Comparison of ENCODE assay signal across 8 mouse cellular contexts in the genomic region with DNA sequence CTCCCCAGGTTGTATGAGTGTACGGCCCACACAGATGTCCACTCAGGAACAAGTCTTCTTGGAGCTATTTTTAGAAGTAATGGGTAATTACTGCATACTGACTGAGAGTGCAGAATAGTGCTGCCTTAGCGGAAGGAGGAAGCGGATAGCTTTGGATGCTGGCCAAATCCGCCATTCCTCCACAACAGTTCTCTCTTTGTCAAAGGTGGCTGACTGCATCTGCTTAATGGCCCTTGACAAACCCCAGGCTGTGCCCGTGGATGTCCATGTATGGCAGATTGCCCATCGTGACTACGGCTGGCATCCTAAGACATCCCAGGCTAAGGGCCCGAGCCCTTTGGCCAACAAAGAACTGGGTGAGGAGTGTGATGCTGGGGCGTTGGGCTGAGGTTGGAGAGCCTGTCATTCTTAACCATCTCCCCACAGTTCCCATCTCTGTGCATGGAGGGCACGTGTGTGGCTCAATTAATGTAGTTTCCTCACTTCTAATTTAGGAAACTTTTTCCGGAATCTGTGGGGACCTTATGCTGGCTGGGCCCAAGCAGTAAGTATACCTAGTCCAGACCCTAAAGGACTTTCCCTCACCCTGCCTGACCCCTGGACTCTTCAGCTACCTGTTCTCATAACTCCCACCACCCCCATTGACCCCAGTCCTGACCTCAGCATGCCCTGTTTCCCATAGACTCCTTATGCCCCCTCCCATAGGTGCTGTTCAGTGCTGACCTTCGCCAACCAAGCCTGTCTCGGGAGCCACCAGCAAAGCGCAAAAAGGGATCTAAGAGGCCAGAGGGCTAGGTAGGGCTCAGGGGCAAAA. TPM values are rescaled to one million over a fixed set of nuclear protein-coding genes. Genes with fewer than 3 reads are reported as not detected.
DNase-seq lines count a peak whose midpoint lies in the region; ATAC-seq and TF ChIP-seq lines count a peak whose summit lies in the region.

No protein-coding gene starts in this region.

- 88% methylated on average over 14 of the region's 14 CpGs for WGBS in midbrain, embryonic 11.5 days
- 91% methylated on average over 14 of the region's 14 CpGs for WGBS in midbrain, embryonic 10.5 days
- 40% methylated on average over 14 of the region's 14 CpGs for WGBS in forebrain, embryonic 16.5 days
- WGBS in hindbrain, postnatal 0 days = 55% methylated on average over 14 of the region's 14 CpGs
- 55% methylated on average over 14 of the region's 14 CpGs for WGBS in neural tube, embryonic 14.5 days

- no peaks in the 10 kb centered on the region for H3K27me3 ChIP-seq in midbrain, embryonic 11.5 days (ENCODE audit: control insufficient read depth, insufficient read depth, low read length)
- H3K27me3 ChIP-seq in midbrain, embryonic 10.5 days (ENCODE audit: low read depth, poor library complexity, severe bottlenecking) = no peaks in the 10 kb centered on the region
- H3K27me3 ChIP-seq in forebrain, embryonic 16.5 days (replicated peaks; ENCODE audit: control insufficient read depth, insufficient read depth, low read length) = no peaks in the 10 kb centered on the region
- H3K27me3 ChIP-seq in hindbrain, postnatal 0 days (ENCODE audit: insufficient read depth, low read length) = no peaks in the 10 kb centered on the region
- H3K27me3 ChIP-seq in neural tube, embryonic 14.5 days (ENCODE audit: control insufficient read depth, insufficient read depth, low read length) = no peaks in the 10 kb centered on the region

- peaks cover 5% of the 10 kb centered on the region; the same call in 1 of the 2 replicates for H3K36me3 ChIP-seq in midbrain, embryonic 11.5 days (ENCODE audit: control insufficient read depth, insufficient read depth, low read length)
- peaks cover 92% of the 10 kb centered on the region for H3K36me3 ChIP-seq in midbrain, embryonic 10.5 days
- H3K36me3 ChIP-seq in forebrain, embryonic 16.5 days (ENCODE audit: control insufficient read depth, insufficient read depth) = peaks cover 16% of the 10 kb centered on the region
- H3K36me3 ChIP-seq in hindbrain, postnatal 0 days (ENCODE audit: insufficient read depth, low read length) = peaks cover 26% of the 10 kb centered on the region
- H3K36me3 ChIP-seq in neural tube, embryonic 14.5 days (ENCODE audit: control insufficient read depth, insufficient read depth, low read length) = peaks cover 25% of the 10 kb centered on the region; the same call in 1 of the 2 replicates

- intact Hi-C loops in left cerebral cortex, postnatal 14 days (cut with DNase I) = no loop called here

- DNase-seq in midbrain, embryonic 11.5 days (ENCODE audit: low spot score, missing footprints) = peak; percentile 73
- no peak for DNase-seq in midbrain, embryonic 10.5 days (ENCODE audit: low spot score)
- peak; percentile 82 for DNase-seq in hindbrain, postnatal 0 days (ENCODE audit: low spot score)
- peak; percentile 75 to 83 for DNase-seq in left cerebral cortex, postnatal 14 days (ENCODE audit: low spot score in 2 of 2)
- no peak for DNase-seq in yolk sac, embryonic 10.5 days (ENCODE audit: low spot score)
- DNase-seq in T-cell, adult 2 months (ENCODE audit: low spot score) = no peak

- H3K4me3 ChIP-seq in midbrain, embryonic 11.5 days (ENCODE audit: low read depth, low read length) = no peak overlapping the region
- H3K4me3 ChIP-seq in midbrain, embryonic 10.5 days = no peak overlapping the region
- H3K4me3 ChIP-seq in forebrain, embryonic 16.5 days (replicated peaks; ENCODE audit: low read length) = no peak overlapping the region
- H3K4me3 ChIP-seq in hindbrain, postnatal 0 days (ENCODE audit: low read length) = no peak overlapping the region
- H3K4me3 ChIP-seq in neural tube, embryonic 14.5 days (ENCODE audit: low read depth, low read length) = no peak overlapping the region

- ATAC-seq in midbrain, embryonic 11.5 days (ENCODE audit: low FRiP score) = no peak
- ATAC-seq in forebrain, embryonic 16.5 days = peak; percentile 66
- ATAC-seq in hindbrain, postnatal 0 days = peak; percentile 78
- peak; percentile 82; the same call in 1 of the 2 replicates for ATAC-seq in neural tube, embryonic 14.5 days (ENCODE audit: low read depth)

- H3K9me3 ChIP-seq in midbrain, embryonic 11.5 days (ENCODE audit: control insufficient read depth, low read length) = no peaks in the 10 kb centered on the region
- H3K9me3 ChIP-seq in midbrain, embryonic 10.5 days (replicated peaks) = no peaks in the 10 kb centered on the region
- H3K9me3 ChIP-seq in forebrain, embryonic 16.5 days (ENCODE audit: control insufficient read depth, low read length) = no peaks in the 10 kb centered on the region
- H3K9me3 ChIP-seq in hindbrain, postnatal 0 days (ENCODE audit: low read length) = no peaks in the 10 kb centered on the region
- H3K9me3 ChIP-seq in neural tube, embryonic 14.5 days (ENCODE audit: control insufficient read depth, low read length) = no peaks in the 10 kb centered on the region

- H3K9ac ChIP-seq in midbrain, embryonic 11.5 days (ENCODE audit: low read length) = no peak overlapping the region
- H3K9ac ChIP-seq in forebrain, embryonic 16.5 days (replicated peaks; ENCODE audit: low read depth, low read length) = no peak overlapping the region
- no peak overlapping the region for H3K9ac ChIP-seq in hindbrain, postnatal 0 days (replicated peaks; ENCODE audit: low read length)
- H3K9ac ChIP-seq in neural tube, embryonic 14.5 days (replicated peaks; ENCODE audit: low read depth, low read length) = no peak overlapping the region

- H3K4me2 ChIP-seq in midbrain, embryonic 11.5 days = no peak overlapping the region
- no peak overlapping the region for H3K4me2 ChIP-seq in forebrain, embryonic 16.5 days (ENCODE audit: low read length)
- H3K4me2 ChIP-seq in hindbrain, postnatal 0 days (ENCODE audit: low read depth, low read length) = no peak overlapping the region
- no peak overlapping the region for H3K4me2 ChIP-seq in neural tube, embryonic 14.5 days (ENCODE audit: low read depth, low read length)

- TF ChIP-seq CTCF in hindbrain, postnatal 0 days (IDR thresholded peaks at IDR 0.05; ENCODE audit: low read depth) = no peak

- H3K27ac ChIP-seq in midbrain, embryonic 11.5 days (ENCODE audit: low read depth, low read length) = no peak overlapping the region
- H3K27ac ChIP-seq in midbrain, embryonic 10.5 days (replicated peaks) = no peak overlapping the region
- H3K27ac ChIP-seq in forebrain, embryonic 16.5 days (ENCODE audit: low read length) = peak overlapping the region; percentile 19; the same call in 1 of the 2 replicates
- peak overlapping the region; percentile 64 for H3K27ac ChIP-seq in hindbrain, postnatal 0 days
- H3K27ac ChIP-seq in neural tube, embryonic 14.5 days (ENCODE audit: low read depth, low read length) = peak overlapping the region; percentile 62

- H3K4me1 ChIP-seq in midbrain, embryonic 11.5 days (ENCODE audit: control insufficient read depth, insufficient read depth, low read length) = no peaks in the 10 kb centered on the region
- H3K4me1 ChIP-seq in midbrain, embryonic 10.5 days = peaks cover 1% of the 10 kb centered on the region; the same call in 1 of the 2 replicates
- peaks cover 6% of the 10 kb centered on the region; the same call in 1 of the 2 replicates for H3K4me1 ChIP-seq in forebrain, embryonic 16.5 days (replicated peaks; ENCODE audit: control insufficient read depth, insufficient read depth, low read length)
- no peaks in the 10 kb centered on the region for H3K4me1 ChIP-seq in hindbrain, postnatal 0 days (ENCODE audit: insufficient read depth, low read length)
- no peaks in the 10 kb centered on the region; the same call in 1 of the 2 replicates for H3K4me1 ChIP-seq in neural tube, embryonic 14.5 days (ENCODE audit: control insufficient read depth, insufficient read depth, low read length)

RNA-seq across cellular contexts. Expression of a gene that starts 6.6 kb away (rescaled TPM):
- 12.2 and 13.8 TPM in 2 replicates for polyA plus RNA-seq in midbrain, embryonic 11.5 days (2014; fragmentation: Nextera tagmentation; extraction: Ambion mirVana)
- polyA plus RNA-seq in midbrain, embryonic 10.5 days (2016; fragmentation: Nextera tagmentation; extraction: Ambion mirVana) = 16.1 and 18.8 TPM in 2 replicates
- 11.3 and 11.9 TPM in 2 replicates for polyA plus RNA-seq in forebrain, embryonic 16.5 days (2015; fragmentation: Nextera tagmentation; extraction: Ambion mirVana)
- 14.6 and 17.9 TPM in 2 replicates for total RNA-seq in hindbrain, postnatal 0 days (2014; rRNA removed)
- polyA plus RNA-seq in hindbrain, postnatal 0 days (2015; fragmentation: Nextera tagmentation; extraction: Ambion mirVana) = 8.6 and 8.9 TPM in 2 replicates
- total RNA-seq in left cerebral cortex, postnatal 14 days (2021) = 1 to 10 TPM; 4.9 to 5.8 TPM
- polyA plus RNA-seq in neural tube, embryonic 14.5 days (2014; fragmentation: Nextera tagmentation; extraction: Ambion mirVana) = 7.6 and 8.9 TPM in 2 replicates

RNA-seq across cellular contexts. Expression of a gene that starts 10.4 kb away (rescaled TPM):
- 61.6 and 65.4 TPM in 2 replicates for polyA plus RNA-seq in midbrain, embryonic 11.5 days (2014; fragmentation: Nextera tagmentation; extraction: Ambion mirVana)
- polyA plus RNA-seq in midbrain, embryonic 10.5 days (2016; fragmentation: Nextera tagmentation; extraction: Ambion mirVana) = 47.2 and 54.3 TPM in 2 replicates
- 78.9 and 99.3 TPM in 2 replicates for polyA plus RNA-seq in forebrain, embryonic 16.5 days (2015; fragmentation: Nextera tagmentation; extraction: Ambion mirVana)
- 96.5 and 105 TPM in 2 replicates for total RNA-seq in hindbrain, postnatal 0 days (2014; rRNA removed)
- polyA plus RNA-seq in hindbrain, postnatal 0 days (2015; fragmentation: Nextera tagmentation; extraction: Ambion mirVana) = 109 and 111 TPM in 2 replicates
- 100 to 1,000 TPM; 102 to 109 TPM for total RNA-seq in left cerebral cortex, postnatal 14 days (2021)
- 93.6 and 110 TPM in 2 replicates for polyA plus RNA-seq in neural tube, embryonic 14.5 days (2014; fragmentation: Nextera tagmentation; extraction: Ambion mirVana)

RNA-seq across cellular contexts. Expression of a gene that starts 26.4 kb away (rescaled TPM):
- 20.1 and 22.8 TPM in 2 replicates for polyA plus RNA-seq in midbrain, embryonic 11.5 days (2014; fragmentation: Nextera tagmentation; extraction: Ambion mirVana)
- polyA plus RNA-seq in midbrain, embryonic 10.5 days (2016; fragmentation: Nextera tagmentation; extraction: Ambion mirVana) = 22.4 and 26.2 TPM in 2 replicates
- 19.9 and 20.3 TPM in 2 replicates for polyA plus RNA-seq in forebrain, embryonic 16.5 days (2015; fragmentation: Nextera tagmentation; extraction: Ambion mirVana)
- 34.4 and 34.6 TPM in 2 replicates for total RNA-seq in hindbrain, postnatal 0 days (2014; rRNA removed)
- 12.3 and 12.8 TPM in 2 replicates for polyA plus RNA-seq in hindbrain, postnatal 0 days (2015; fragmentation: Nextera tagmentation; extraction: Ambion mirVana)
- total RNA-seq in left cerebral cortex, postnatal 14 days (2021) = 10 to 100 TPM; 25.7 to 26.9 TPM
- 14.3 and 17.8 TPM in 2 replicates for polyA plus RNA-seq in neural tube, embryonic 14.5 days (2014; fragmentation: Nextera tagmentation; extraction: Ambion mirVana)

RNA-seq across cellular contexts. Expression of a gene that starts 44.3 kb away (rescaled TPM):
- 59.3 and 62.4 TPM in 2 replicates for polyA plus RNA-seq in midbrain, embryonic 11.5 days (2014; fragmentation: Nextera tagmentation; extraction: Ambion mirVana)
- polyA plus RNA-seq in midbrain, embryonic 10.5 days (2016; fragmentation: Nextera tagmentation; extraction: Ambion mirVana) = 59.2 and 62.9 TPM in 2 replicates
- 83.3 and 88.8 TPM in 2 replicates for polyA plus RNA-seq in forebrain, embryonic 16.5 days (2015; fragmentation: Nextera tagmentation; extraction: Ambion mirVana)
- 26.2 and 33.1 TPM in 2 replicates for total RNA-seq in hindbrain, postnatal 0 days (2014; rRNA removed)
- polyA plus RNA-seq in hindbrain, postnatal 0 days (2015; fragmentation: Nextera tagmentation; extraction: Ambion mirVana) = 57.5 and 61.8 TPM in 2 replicates
- 10 to 100 TPM; 48.6 to 56.8 TPM for total RNA-seq in left cerebral cortex, postnatal 14 days (2021)
- 66.3 and 78.5 TPM in 2 replicates for polyA plus RNA-seq in neural tube, embryonic 14.5 days (2014; fragmentation: Nextera tagmentation; extraction: Ambion mirVana)

RNA-seq across cellular contexts. Expression of a gene that starts 44.6 kb away (rescaled TPM):
- polyA plus RNA-seq in midbrain, embryonic 11.5 days (2014; fragmentation: Nextera tagmentation; extraction: Ambion mirVana) = 188 and 208 TPM in 2 replicates
- polyA plus RNA-seq in midbrain, embryonic 10.5 days (2016; fragmentation: Nextera tagmentation; extraction: Ambion mirVana) = 379 and 381 TPM in 2 replicates
- polyA plus RNA-seq in forebrain, embryonic 16.5 days (2015; fragmentation: Nextera tagmentation; extraction: Ambion mirVana) = 407 and 414 TPM in 2 replicates
- 178 and 195 TPM in 2 replicates for total RNA-seq in hindbrain, postnatal 0 days (2014; rRNA removed)
- 475 and 479 TPM in 2 replicates for polyA plus RNA-seq in hindbrain, postnatal 0 days (2015; fragmentation: Nextera tagmentation; extraction: Ambion mirVana)
- 100 to 1,000 TPM; 285 to 296 TPM for total RNA-seq in left cerebral cortex, postnatal 14 days (2021)
- polyA plus RNA-seq in neural tube, embryonic 14.5 days (2014; fragmentation: Nextera tagmentation; extraction: Ambion mirVana) = 238 and 253 TPM in 2 replicates

Comparison
In these comparisons a context has a peak if more than half of its experiments do, and no peak if none do; other contexts are left out.
1. DNase-seq: peak in midbrain, embryonic 11.5 days (single experiment), hindbrain, postnatal 0 days (single experiment) and left cerebral cortex, postnatal 14 days (2 of 2); none in midbrain, embryonic 10.5 days (single experiment), yolk sac, embryonic 10.5 days (single experiment) and T-cell, adult 2 months (single experiment).
2. H3K27ac ChIP-seq: peak in forebrain, embryonic 16.5 days (single experiment), hindbrain, postnatal 0 days (single experiment) and neural tube, embryonic 14.5 days (single experiment); none in midbrain, embryonic 11.5 days (single experiment) and midbrain, embryonic 10.5 days (single experiment).